Mouse (Mus musculus) embryo, embryonic 10 days (tissue): ENCODE measurements around the gene Rsph1.

Source experiments
- DNase-seq: peaks from one replicate; pipeline ENCODE4 v3.0.0-alpha.2; 2015; ENCODE audit warnings: low spot score

The Rsph1 gene

GRCm38 (mm10) chr17:31276922-31277918 is at the start of gene Rsph1:
TSS of gene Rsph1 (minus strand) at chr17:31277383.
- peak; percentile 92 for DNase-seq

DNA sequence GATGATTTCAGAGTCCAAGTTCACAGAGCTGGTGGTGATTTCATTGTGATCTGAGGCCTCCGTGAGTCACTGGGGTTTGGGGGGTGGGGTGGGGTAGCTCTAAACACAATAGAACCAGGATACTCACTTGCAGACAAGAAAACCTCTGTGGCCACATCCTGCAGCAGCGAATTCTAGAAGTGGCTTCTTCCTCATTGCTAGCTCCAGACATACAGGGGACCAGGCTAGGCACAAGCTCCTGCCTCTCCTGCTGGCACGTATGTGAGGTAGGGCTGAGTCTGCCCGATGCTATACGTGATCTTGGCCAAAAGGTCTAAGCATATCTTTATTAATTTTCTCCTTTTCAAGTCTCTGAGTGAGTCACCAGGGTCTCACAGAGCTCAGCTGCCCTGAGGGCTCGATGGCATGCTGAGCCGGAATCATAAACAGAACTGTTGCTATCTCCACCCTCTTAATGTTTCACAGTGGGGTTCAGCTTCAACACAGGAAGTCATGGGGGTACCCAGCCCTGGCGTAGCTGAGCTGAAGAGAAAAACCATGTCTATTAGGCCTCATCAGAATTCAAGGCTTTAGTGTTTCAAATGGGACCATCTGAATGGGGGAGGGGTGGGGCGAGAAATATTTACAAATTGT is 49.2 kb upstream of the Rsph1 start:
- no peak for DNase-seq

- peak; percentile 74 for DNase-seq
These were observed 48.5 kb upstream of the Rsph1 start for GRCm38 (mm10) chr17:31325451-31326219.

DNA sequence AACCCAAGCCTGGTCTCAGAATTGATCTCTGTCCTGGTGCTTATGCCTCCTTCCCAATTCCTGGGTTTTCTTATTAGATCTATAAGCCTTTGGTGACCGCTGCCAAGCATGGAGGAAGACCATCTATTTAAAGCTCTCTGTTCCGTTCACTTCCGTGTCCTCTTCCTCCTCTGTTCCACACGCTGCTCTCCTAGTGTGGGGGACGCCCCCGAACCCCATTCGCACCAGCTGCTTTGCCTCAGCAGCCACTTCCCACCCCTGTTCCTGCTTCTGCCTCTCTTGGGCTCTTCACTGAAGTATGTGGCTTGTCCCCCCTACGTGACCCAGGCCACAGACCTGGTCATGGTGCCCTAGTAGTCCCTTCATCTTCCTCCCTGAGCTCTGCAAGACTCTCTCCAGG is 47.0 kb upstream of the Rsph1 start:
- no peak for DNase-seq

DNA sequence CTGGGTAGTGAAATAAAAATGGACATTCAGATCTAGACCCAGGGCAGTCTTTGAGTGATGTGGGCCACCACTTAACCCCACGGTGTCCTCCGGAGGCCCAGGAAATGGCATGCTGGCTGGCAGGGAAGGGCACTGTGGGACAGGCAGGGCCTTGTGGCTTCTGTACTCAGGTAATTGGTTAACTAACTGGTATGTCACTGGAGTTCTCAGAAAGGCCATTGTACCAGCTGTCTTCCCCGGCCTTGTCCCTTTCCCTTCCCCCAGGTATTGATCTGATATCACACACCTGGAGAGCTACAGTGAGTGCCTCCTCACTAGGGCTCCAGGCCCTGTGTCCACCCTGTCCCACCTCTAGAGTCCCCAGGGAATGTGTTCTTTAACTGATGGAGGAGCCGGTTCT is 46.2 kb upstream of the Rsph1 start:
- DNase-seq: no peak

DNA sequence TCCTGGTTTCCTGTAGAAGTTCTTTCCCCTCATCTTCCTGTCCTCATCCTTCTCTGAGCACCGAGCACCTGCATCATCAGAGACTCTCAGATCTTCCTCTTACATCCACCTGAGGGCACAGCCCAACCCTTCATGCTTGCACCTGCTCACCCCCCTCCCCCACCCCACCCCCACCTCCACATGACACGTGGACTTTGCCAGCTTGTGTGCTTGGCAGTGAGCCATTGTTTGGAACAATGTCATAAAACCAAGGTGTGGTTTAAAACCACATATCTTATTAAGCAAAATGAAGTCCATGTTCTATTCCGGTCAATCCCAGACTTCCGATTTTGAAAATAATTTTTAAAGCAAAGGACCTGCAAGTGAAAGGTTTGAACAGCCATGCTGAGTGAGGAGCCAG is 45.3 kb upstream of the Rsph1 start:
- no peak for DNase-seq

DNA sequence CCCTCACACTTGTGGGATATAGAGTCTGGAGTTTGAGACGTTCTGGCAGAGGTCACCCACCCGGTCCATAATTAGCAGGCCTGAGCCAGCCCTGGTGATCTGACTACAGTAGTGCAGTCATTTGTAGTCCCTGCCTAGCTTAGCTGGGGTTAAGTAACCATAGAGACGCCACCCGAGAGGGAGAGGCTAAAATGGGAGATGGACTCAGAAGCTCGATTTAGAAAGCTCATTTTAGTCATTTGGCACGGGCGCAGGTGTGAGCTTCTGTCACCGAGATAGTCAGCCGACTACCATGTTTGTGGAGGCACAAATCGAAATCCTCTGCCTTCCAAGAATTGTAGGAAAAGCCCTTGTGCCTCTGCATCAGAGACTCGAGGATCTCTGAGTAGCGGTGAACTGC is 44.2 kb upstream of the Rsph1 start:
- DNase-seq: no peak

GRCm38 (mm10) chr17:31318906-31319767 is 42.0 kb upstream of the Rsph1 start:
- DNase-seq: no peak

GRCm38 (mm10) chr17:31317521-31318272 is 40.5 kb upstream of the Rsph1 start:
- peak; percentile 11 for DNase-seq

DNA sequence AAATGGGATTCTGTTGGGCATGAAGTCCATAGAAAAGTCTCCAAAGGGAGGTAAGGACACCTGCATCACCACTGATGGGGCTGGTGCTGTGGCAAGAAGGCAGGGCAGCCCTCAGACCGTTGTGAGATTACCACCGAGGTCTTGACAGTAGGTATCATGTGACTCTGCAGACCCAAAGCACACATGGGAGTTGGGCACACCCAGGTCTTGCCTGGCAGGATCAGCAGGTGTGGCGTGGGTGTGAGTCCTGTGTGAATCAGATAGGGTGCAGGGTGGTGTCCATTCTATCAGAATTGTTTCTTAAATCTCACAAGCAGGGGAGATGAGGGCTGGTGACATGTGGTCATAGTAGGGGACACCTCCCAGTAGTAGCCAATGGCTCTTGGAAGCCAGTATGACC is 39.8 kb upstream of the Rsph1 start:
- DNase-seq: no peak

- no peak for DNase-seq
These were observed 38.8 kb upstream of the Rsph1 start for GRCm38 (mm10) chr17:31315993-31316392.

DNA sequence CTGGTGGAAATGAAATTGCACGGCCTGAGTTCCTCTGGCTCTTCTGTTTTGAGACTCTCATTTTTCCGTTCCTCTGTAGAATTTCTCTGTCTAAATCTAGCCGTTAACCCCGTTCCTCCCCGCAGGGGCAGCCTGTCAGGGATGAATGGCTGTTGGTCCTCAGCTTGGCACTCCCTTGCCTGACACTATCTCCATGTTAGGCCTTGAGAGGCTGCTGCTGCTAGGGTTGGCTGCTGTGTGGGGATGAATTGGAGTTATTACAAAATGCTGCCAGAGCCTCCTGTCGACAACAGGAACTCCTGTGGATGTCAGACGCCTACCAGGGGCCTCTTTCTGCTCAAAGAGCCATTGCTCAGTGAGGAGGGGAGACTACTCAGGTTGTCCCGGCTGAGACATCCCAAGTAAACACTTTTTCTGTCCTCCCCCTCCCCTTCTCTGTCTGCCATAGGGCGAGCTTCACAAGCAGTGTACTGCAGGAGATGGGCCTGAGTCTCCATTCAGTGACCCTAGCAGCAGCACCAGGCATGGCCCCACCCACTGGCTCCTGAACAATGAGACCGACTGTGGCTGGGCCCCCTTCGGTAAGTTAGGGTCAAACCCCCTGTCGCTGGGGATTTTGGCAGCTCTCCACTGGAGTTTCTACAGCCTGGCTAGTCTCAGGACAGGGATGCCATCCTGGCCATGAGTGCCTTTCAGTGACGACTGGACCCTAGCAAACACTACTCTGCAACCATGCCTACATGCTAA is 38.0 kb upstream of the Rsph1 start:
- DNase-seq: peak; percentile 33

DNA sequence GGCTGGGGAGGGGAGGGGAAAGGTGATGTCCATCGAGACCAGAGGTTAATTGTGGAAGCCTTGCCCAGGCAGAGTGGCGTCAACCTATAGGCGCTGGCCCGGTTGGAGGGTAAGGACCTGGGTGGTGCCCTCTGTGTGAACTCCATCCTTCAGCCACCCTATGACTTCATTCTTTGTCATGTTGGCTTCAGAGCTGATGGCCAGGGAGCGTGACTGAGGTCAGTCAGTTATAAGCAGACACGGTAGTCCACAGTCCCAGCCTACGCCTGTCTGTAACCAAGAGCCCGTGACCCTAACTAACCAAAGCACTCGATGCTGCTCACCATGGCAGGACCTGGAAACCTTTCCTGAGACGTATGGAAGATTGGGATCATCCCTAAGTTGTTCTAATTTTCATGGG is 35.5 kb upstream of the Rsph1 start:
- DNase-seq: peak; percentile 21

DNA sequence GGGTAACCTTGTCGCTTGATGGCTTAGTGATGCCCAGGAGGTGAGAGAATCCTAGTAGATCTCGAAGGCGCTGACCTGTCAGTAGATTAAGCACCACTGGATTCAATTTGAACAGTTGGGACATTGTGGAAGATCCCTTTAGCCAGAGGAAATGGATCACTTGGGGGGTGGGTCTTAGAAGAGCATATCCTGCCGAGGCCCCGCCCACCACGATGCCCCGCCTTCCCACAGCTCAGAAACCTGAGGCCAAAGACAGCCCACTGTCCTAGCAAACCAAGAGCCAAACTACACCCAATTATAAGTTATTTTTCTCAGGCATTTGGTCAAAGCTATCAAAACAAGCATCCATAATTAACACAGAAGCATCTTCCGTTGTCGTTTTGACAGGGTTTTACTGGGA is 33.9 kb upstream of the Rsph1 start:
- DNase-seq: no peak

- peak; percentile 78 for DNase-seq
These were observed 32.2 kb upstream of the Rsph1 start for GRCm38 (mm10) chr17:31309281-31309793.

DNA sequence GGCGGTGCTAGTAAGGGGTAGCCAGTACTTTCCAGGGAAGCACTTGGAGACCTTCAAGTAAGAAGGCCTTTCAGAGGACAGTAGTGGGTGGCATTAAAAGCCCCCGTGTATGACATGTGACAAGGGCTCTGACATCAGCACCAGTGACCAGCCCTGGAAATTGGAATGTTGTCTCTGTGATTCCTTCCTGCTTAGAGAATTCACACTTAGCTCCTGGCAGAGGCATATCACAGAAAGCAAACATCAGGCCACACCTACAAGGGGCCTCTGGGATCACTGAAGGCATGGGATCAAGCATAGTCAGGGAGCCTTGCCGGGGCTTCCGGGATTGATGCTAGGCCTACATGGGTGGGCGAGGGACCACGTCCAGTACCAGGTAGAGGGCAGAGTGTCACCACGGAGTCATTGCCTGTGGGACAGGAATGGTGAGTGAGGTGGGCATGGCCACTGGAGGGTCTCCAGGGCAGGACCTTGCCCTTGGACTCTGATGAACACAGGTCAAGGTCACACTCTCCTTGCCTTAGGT is 31.2 kb upstream of the Rsph1 start:
- DNase-seq: no peak

- no peak for DNase-seq
These were observed 30.6 kb upstream of the Rsph1 start for GRCm38 (mm10) chr17:31307756-31308155.

GRCm38 (mm10) chr17:31305776-31306120 is 28.6 kb upstream of the Rsph1 start:
- no peak for DNase-seq

DNA sequence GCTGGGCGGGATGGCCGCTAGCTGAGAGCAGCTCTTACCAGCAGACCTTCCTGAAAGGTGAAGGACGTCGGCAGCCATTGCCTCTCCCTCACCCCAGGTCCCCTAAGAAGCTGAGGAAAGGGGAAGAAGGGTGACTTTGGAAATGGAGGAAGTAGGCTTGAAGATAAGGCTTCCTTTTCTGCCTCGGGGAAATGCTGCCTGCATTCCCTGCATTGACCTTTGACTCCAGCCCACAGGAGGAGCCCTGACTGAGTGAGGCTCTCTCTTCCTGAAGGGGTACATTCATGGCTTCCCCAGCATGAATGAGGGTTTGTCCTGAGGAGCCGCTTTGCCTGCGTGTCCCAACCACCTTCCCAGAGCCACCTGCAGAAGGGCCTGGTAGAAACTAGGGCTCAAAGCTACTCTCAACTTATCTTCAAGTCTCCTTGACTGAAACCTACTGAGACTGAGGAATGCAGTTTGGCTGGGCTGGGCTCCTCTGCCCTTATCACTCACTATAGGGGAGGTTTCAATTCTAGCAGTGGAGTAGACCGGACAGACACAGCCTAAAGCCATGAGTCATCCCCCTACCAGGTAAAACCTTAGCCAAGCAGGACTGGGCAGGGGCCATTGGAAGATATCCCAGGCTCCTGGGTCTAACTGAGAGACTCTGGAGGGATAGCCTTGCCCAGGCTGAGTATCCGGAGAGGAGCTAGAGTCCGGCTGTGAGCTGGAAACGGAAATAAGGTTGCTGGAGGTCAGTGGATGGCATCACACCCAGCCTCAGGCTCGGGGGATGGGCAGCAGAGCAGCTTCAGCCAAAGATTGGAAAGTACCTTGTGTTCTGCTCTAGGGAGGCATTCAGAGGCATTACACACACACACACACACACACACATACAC is 28.0 kb upstream of the Rsph1 start:
- peak; percentile 64 for DNase-seq
